7 mouse cellular contexts compared by ENCODE assay signal in genomic region chr12:86804308-86804700, GRCm38 (mm10).
A peak's percentile ranks its signal among the peaks of the same experiment; 100 is the strongest.
DNase-seq lines count a peak whose midpoint lies in the region; ATAC-seq lines count a peak whose summit lies in the region.

No protein-coding gene starts in this region.

- H3K4me3 ChIP-seq in lung, embryonic 15.5 days, result no peak overlapping the region
- no peak overlapping the region for H3K4me3 ChIP-seq in forebrain, embryonic 15.5 days
- no peak overlapping the region for H3K4me3 ChIP-seq in hindbrain, embryonic 15.5 days
- no peak overlapping the region for H3K4me3 ChIP-seq in stomach, embryonic 14.5 days (ENCODE audit: low read depth, low read length)

- ATAC-seq in lung, embryonic 15.5 days (ENCODE audit: borderline replicate concordance, extremely low read depth, low FRiP score, low TSS enrichment), result 0 out of 2 replicates have a peak, but pooled peaks have one; percentile 6
- no peak for ATAC-seq in forebrain, embryonic 15.5 days (replicated peaks)
- ATAC-seq in hindbrain, embryonic 15.5 days (ENCODE audit: low FRiP score, low read depth), result no peak
- no peak for ATAC-seq in stomach, embryonic 14.5 days (ENCODE audit: insufficient number of reproducible peaks, insufficient read depth, low FRiP score, low read depth)
- no peak for ATAC-seq in activated CD4-positive, CD25-positive, alpha-beta regulatory T cell, adult 4 months

- no peaks in the 10 kb centered on the region for H3K36me3 ChIP-seq in lung, embryonic 15.5 days
- no peaks in the 10 kb centered on the region for H3K36me3 ChIP-seq in forebrain, embryonic 15.5 days
- no peaks in the 10 kb centered on the region for H3K36me3 ChIP-seq in hindbrain, embryonic 15.5 days
- H3K36me3 ChIP-seq in stomach, embryonic 14.5 days (ENCODE audit: control insufficient read depth, insufficient read depth, low read length), result no peaks in the 10 kb centered on the region

- H3K9me3 ChIP-seq in lung, embryonic 15.5 days, result no peaks in the 10 kb centered on the region
- H3K9me3 ChIP-seq in forebrain, embryonic 15.5 days, result no peaks in the 10 kb centered on the region
- no peaks in the 10 kb centered on the region for H3K9me3 ChIP-seq in hindbrain, embryonic 15.5 days
- H3K9me3 ChIP-seq in stomach, embryonic 14.5 days (ENCODE audit: control insufficient read depth, low read depth, low read length), result no peaks in the 10 kb centered on the region

- peaks cover 88% of the 10 kb centered on the region for H3K4me1 ChIP-seq in lung, embryonic 15.5 days
- peaks cover 99% of the 10 kb centered on the region for H3K4me1 ChIP-seq in forebrain, embryonic 15.5 days
- H3K4me1 ChIP-seq in hindbrain, embryonic 15.5 days (replicated peaks), result peaks cover 97% of the 10 kb centered on the region
- H3K4me1 ChIP-seq in stomach, embryonic 14.5 days (ENCODE audit: control insufficient read depth, insufficient read depth, low read length), result peaks cover 71% of the 10 kb centered on the region

- no peak overlapping the region for H3K4me2 ChIP-seq in lung, embryonic 15.5 days
- H3K4me2 ChIP-seq in forebrain, embryonic 15.5 days (replicated peaks), result no peak overlapping the region
- H3K4me2 ChIP-seq in hindbrain, embryonic 15.5 days, result no peak overlapping the region
- no peak overlapping the region for H3K4me2 ChIP-seq in stomach, embryonic 14.5 days (replicated peaks; ENCODE audit: low read depth, low read length)

- peak overlapping the region; percentile 99 for H3K27ac ChIP-seq in lung, embryonic 15.5 days
- peak overlapping the region; percentile 98 for H3K27ac ChIP-seq in forebrain, embryonic 15.5 days (replicated peaks)
- H3K27ac ChIP-seq in hindbrain, embryonic 15.5 days (replicated peaks), result peak overlapping the region; percentile 97
- peak overlapping the region; percentile 78 for H3K27ac ChIP-seq in stomach, embryonic 14.5 days (ENCODE audit: low read length)

- no peak overlapping the region for H3K9ac ChIP-seq in lung, embryonic 15.5 days
- H3K9ac ChIP-seq in forebrain, embryonic 15.5 days (replicated peaks), result peak overlapping the region; percentile 23; the same call in 1 of the 2 replicates
- 0 out of 2 replicates have a peak overlapping the region, but pooled peaks have one; percentile 14 for H3K9ac ChIP-seq in hindbrain, embryonic 15.5 days
- H3K9ac ChIP-seq in stomach, embryonic 14.5 days (replicated peaks; ENCODE audit: low read depth, low read length), result no peak overlapping the region

- no peaks in the 10 kb centered on the region for H3K27me3 ChIP-seq in lung, embryonic 15.5 days
- H3K27me3 ChIP-seq in forebrain, embryonic 15.5 days, result no peaks in the 10 kb centered on the region
- no peaks in the 10 kb centered on the region for H3K27me3 ChIP-seq in hindbrain, embryonic 15.5 days
- no peaks in the 10 kb centered on the region for H3K27me3 ChIP-seq in stomach, embryonic 14.5 days (ENCODE audit: control insufficient read depth, insufficient read depth, low read length)

- DNase-seq in lung, postnatal 14 days, result no peak
- DNase-seq in left cerebral cortex, adult 9 months (ENCODE audit: low spot score in 2 of 2), result no peak

- 8% methylated on average over 4 of the region's 4 CpGs for WGBS in lung, embryonic 15.5 days
- 31% methylated on average over 4 of the region's 4 CpGs for WGBS in forebrain, embryonic 15.5 days
- 33% methylated on average over 4 of the region's 4 CpGs for WGBS in hindbrain, embryonic 15.5 days
- 10% methylated on average over 4 of the region's 4 CpGs for WGBS in stomach, embryonic 14.5 days

Comparison
In these comparisons a context has a peak if more than half of its experiments do, and no peak if none do; other contexts are left out.
1. H3K9ac ChIP-seq: peak in forebrain, embryonic 15.5 days (single experiment) and hindbrain, embryonic 15.5 days (single experiment); none in lung, embryonic 15.5 days (single experiment) and stomach, embryonic 14.5 days (single experiment).
2. Peak in every context shown above with its lines, with median percentiles within 50 percentile points of each other: H3K27ac ChIP-seq.